In the genomic region with DNA sequence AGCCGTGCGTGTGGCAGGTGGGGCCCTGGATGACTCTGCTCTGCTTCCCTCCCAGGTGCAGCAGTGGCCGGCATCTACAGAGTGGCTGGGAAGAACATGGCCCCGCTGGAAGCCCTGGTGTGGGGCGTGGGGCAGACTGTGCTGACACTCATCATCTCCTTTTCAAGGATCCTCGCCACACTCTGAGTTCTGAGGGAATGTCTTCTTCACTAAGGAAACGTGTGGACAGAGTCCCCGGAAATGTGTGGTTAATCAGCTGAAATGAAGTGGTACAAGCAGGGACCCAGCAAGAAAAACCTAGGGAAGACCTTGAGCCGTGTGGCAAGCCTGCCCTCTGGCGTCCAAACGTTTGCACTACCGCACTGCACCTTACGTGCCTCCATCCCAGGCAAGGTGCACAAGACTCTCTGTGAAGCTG, we compare ENCODE assay signal across 8 mouse cellular contexts. TPM values are rescaled to one million over a fixed set of nuclear protein-coding genes. Genes with fewer than 3 reads are reported as not detected.
DNase-seq lines count a peak whose midpoint lies in the region; ATAC-seq and TF ChIP-seq lines count a peak whose summit lies in the region.

No protein-coding gene starts in this region.

- no peak overlapping the region for H3K4me3 ChIP-seq in midbrain, postnatal 0 days (ENCODE audit: low read depth, low read length)

- H3K9me3 ChIP-seq in midbrain, postnatal 0 days (ENCODE audit: low read length): no peaks in the 10 kb centered on the region

- no peaks in the 10 kb centered on the region for H3K4me1 ChIP-seq in midbrain, postnatal 0 days (ENCODE audit: insufficient read depth, low read length)

- intact Hi-C loops in left cerebral cortex, postnatal 4 days (cut with DNase I): no loop called here

- H3K36me3 ChIP-seq in midbrain, postnatal 0 days (ENCODE audit: insufficient read depth, low read length): peaks cover 2% of the 10 kb centered on the region; the same call in 1 of the 2 replicates

- H3K9ac ChIP-seq in midbrain, postnatal 0 days (replicated peaks; ENCODE audit: low read length, poor library complexity, severe bottlenecking): no peak overlapping the region

- 30% methylated on average over 13 of the region's 13 CpGs for WGBS in midbrain, postnatal 0 days

- no peaks in the 10 kb centered on the region for H3K27me3 ChIP-seq in midbrain, postnatal 0 days (ENCODE audit: insufficient read depth, low read length)

- DNase-seq in urinary bladder, adult 18-20 months (ENCODE audit: low spot score in 2 of 2): peak; percentile 46 to 68
- DNase-seq in urinary bladder, postnatal 10 days (ENCODE audit: low spot score): no peak
- DNase-seq in cerebellum, postnatal 4 days (ENCODE audit: low spot score in 2 of 2): peak; percentile 56 to 76
- peak; percentile 34 to 47 for DNase-seq in gastrocnemius, adult 8-10 months (ENCODE audit: low spot score in 2 of 2)
- DNase-seq in kidney, adult 11 months: peak; percentile 69
- peak; percentile 62 for DNase-seq in left cerebral cortex, postnatal 4 days
- peak; percentile 73 for DNase-seq in midbrain, postnatal 0 days (ENCODE audit: low spot score)
- peak; percentile 45 to 65 for DNase-seq in spleen, postnatal 14 days (ENCODE audit: low spot score in 2 of 2)

- H3K27ac ChIP-seq in midbrain, postnatal 0 days (ENCODE audit: low read depth, low read length): no peak overlapping the region

- peak; percentile 60; the same call in 1 of the 2 replicates for ATAC-seq in midbrain, postnatal 0 days (ENCODE audit: low FRiP score)

- no peak overlapping the region for H3K4me2 ChIP-seq in midbrain, postnatal 0 days (ENCODE audit: low read depth, low read length, poor library complexity, severe bottlenecking)

- peak; percentile 89 for TF ChIP-seq CTCF in midbrain, postnatal 0 days (IDR thresholded peaks at IDR 0.05)

RNA-seq across cellular contexts. Expression of a gene that starts 28.7 kb away (rescaled TPM):
- 10 to 100 TPM; 32.3 to 40.8 (median 32.4) TPM for total RNA-seq in gastrocnemius, adult 8-10 months (2022)
- total RNA-seq in left cerebral cortex, postnatal 4 days (2021): 10 to 100 TPM; 99.4 to 99.5 TPM
- 33.2 and 39.3 TPM in 2 replicates for total RNA-seq in midbrain, postnatal 0 days (2014; rRNA removed)
- 37.4 and 39.3 TPM in 2 replicates for polyA plus RNA-seq in midbrain, postnatal 0 days (2015; fragmentation: Nextera tagmentation; extraction: Ambion mirVana)
